Mouse (Mus musculus): Measurements from ENCODE around the gene Gm21860.
"Not testable (repeated sequence)": the region's sequence is repeated elsewhere in the genome, so short reads cannot be mapped to it uniquely, and the experiment has no call there.

Gene Gm21860

GRCm38 (mm10) chrY:90754721-90755120, at the start of gene Gm21860:
Gm21860 (minus strand) TSS chrY:90754821.
- not testable (repeated sequence) for DNase-seq (ENCODE audit: low read depth)

DNA sequence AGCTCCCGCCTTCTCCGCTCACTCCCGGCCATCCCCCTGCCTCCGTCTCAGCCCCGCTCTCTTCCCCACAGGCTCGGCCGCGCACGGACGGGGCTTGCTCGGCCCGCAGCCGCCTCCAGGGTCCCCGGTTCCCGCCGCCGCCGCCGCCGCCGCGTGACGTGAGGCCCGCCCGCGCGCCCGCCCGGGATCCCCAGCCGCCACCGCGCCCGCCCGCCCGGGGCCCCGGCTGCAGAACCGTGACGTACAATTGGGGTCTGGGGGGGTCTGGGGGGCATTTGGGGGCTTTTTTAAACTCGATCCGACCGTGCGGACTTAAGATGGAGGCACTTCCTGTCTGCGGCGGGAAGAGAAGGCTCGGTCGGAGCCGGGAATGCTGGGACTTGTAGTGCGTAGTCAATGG, 29.8 kb upstream of the Gm21860 start, which contains the start of gene Gm47283:
Gene Gm47283, plus strand, starts transcription at position 301 of the 400 bp plus-strand sequence.
- not testable (repeated sequence) for DNase-seq (ENCODE audit: low read depth)

DNA sequence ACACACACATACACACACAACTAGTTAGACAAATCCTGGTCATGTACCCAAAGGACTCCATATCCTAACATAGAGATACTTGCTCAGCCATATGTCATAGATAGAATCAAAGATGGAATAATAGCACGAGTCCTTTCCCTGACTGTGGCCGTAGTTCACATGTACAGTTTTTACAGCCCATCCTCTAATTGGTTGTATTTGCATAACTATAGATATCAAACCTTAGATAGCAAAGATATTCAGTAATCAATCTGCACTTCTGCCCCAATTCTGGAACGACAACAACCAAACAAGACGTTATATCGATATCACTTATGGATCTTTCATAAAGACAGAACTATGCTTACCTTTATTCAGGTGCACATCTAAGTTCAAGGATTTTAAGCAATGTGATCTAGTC, 9.4 kb downstream of the Gm21860 start:
- not testable (repeated sequence) for DNase-seq (ENCODE audit: low read depth)

GRCm38 (mm10) chrY:90744381-90744981, 10.1 kb downstream of the Gm21860 start:
- DNase-seq (ENCODE audit: low read depth), result not testable (repeated sequence)

DNA sequence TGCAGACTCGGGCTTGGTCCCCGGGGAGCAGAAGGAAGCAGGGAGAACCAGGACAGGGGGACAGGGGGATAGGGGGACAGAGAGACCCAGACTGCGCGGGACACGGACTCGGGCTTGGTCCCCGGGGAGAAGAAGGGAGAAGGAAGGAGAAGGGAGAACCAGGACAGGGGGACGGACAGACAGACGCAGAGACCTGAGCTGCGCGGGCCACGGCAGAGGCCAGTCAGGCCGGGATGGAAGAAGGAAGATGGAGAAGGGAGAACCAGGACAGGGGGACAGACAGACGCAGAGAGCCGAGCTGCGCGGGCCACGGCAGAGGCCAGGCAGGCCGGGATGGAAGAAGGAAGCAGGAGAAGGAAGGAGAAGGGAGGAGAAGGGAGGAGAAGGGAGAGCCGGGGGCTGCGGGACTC, 10.8 kb downstream of the Gm21860 start:
- no peak for DNase-seq (ENCODE audit: low read depth)

GRCm38 (mm10) chrY:90743053-90743810, 11.4 kb downstream of the Gm21860 start:
- DNase-seq (ENCODE audit: low read depth), result not testable (repeated sequence)

- not testable (repeated sequence) for DNase-seq (ENCODE audit: low read depth)
These were observed 12.2 kb downstream of the Gm21860 start for GRCm38 (mm10) chrY:90742261-90743052.

DNA sequence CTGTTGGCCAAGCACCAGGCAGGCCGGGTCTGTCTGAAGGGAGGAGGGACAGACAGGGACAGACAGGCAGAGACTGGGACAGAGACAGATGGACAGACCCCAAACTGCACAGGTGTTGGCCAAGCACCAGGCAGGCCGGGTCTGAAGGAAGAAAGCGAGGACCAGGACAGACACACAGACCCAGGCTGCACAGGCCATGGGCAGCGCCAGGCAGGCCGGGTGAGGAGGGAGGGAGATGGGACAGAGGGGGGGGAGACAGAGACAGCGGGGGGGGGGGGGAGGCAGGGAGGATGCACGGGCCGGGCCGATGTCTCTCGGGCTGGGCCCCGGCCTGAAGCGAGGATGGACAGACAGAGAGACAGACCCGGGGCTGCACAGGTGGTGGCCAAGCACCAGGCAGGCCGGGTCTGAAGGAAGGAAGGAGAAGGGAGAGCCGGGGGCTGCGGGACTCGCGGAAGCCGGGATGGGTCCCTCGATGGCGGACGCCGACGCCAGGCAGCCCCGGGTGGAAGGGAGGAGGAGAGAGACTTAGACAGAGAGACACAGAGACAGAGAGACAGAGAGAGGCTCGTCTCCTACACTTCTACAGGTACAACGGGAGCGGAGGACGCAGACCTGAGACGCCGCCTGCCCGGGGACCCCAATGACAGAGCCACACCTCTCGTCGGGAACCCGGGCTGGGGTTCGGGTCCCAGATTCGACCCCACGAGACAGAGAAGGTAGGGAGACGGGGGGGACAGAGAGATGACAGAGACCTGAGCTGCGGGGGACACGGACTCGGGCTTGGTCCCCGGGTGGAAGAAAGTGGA, 13.0 kb downstream of the Gm21860 start:
- not testable (repeated sequence) for DNase-seq (ENCODE audit: low read depth)

GRCm38 (mm10) chrY:90741006-90741405, 13.6 kb downstream of the Gm21860 start:
- DNase-seq (ENCODE audit: low read depth), result not testable (repeated sequence)

- no peak for DNase-seq (ENCODE audit: low read depth)
These were observed 14.5 kb downstream of the Gm21860 start for GRCm38 (mm10) chrY:90740013-90740561.

GRCm38 (mm10) chrY:90739531-90740012, 15.0 kb downstream of the Gm21860 start:
- not testable (repeated sequence) for DNase-seq (ENCODE audit: low read depth)

DNA sequence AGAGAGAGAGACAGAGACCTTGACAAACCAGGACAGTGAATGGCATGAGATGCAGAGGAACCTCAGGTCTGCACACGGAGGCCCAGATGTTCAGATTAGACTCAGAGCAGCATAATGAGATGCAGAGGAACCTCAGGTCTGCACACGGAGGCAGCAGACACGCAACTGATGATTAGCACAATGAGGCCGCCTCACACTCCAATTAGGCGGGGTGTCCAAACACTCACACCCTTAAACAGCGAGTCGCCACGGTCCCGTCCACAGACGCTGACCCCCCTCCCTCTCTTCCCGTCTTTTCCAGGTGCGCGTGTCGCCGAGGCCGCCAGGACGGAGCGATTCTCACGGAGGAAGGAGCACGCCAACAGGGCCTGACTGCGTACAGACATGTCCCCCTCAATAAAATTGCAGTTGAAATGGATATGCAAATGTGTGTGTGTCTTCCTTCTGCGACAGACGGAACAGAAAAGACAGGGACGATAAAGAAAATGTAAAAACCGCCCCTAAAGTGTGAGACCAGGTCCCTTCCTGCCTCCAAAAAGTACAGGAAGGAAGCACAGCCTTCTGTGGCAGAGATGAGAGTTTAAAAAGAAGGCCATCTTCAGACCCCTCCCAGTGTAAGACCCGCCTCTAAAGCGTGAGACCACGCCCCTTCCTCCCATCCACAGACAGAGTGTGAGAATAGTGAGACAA, 15.6 kb downstream of the Gm21860 start:
- DNase-seq (ENCODE audit: low read depth), result not testable (repeated sequence)

DNA sequence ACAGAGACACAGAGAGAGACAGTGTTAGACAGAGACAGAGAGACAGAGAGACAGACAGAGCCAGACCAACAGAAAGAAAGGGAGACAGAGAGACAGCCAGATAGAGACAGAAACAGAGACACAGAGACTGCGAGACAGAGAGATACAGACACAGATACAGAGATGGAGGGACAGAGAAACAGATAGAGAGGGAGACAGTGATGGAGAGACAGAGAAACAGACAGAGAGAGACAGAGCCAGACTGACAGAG, 16.3 kb downstream of the Gm21860 start:
- DNase-seq (ENCODE audit: low read depth), result no peak

GRCm38 (mm10) chrY:90737606-90738430, 16.8 kb downstream of the Gm21860 start:
- no peak for DNase-seq (ENCODE audit: low read depth)

DNA sequence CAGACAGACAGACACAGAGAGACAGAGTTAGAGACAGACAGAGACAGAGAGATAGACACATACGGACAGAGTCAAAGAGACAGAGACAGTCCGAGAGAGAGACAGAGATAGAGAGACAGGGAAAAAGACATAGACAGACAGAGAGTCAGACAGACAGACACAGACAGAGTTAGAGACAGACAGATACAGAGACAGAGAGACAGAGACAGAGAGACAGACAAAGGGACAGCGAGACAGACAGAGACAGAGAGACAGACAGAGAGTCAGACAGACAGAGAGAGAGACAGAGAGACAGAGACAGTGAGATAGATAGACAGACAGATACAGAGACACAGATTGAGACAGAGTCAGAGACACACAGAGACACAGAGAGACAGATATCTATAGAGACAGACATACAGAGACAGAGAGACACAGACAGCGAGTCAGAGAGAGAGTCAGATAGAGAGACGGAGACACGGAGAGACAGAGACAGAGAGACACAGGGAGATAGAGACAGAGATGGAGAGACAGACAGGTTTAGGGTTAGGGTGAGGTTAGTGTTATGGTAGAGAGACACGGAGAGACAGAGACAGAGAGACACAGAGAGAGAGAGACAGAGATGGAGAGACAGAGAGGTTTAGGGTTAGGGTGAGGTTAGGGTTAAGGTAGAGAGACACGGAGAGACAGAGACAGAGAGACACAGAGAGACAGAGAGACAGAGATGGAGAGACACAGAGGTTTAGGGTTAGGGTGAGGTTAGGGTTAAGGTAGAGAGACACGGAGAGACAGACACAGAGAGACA, 18.2 kb downstream of the Gm21860 start:
- not testable (repeated sequence) for DNase-seq (ENCODE audit: low read depth)

GRCm38 (mm10) chrY:90735181-90735895, 19.3 kb downstream of the Gm21860 start:
- DNase-seq (ENCODE audit: low read depth), result not testable (repeated sequence)

DNA sequence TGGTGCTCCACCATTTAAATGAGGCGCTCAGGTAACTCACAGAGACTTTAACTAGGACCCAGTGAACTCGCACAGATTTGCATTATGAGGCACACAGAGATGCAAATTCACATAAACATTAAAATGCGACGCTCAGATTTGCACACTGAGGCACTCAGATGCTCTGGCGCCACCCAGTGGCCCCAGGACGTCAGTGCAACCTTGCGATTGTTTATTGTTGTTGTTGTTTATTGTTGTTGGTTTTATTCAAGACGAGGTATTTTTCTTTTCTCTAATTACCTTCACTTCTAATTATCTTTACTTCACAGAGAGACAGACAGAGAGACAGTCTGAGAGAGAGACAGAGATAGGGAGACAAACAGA, 20.3 kb downstream of the Gm21860 start:
- DNase-seq (ENCODE audit: low read depth), result not testable (repeated sequence)

GRCm38 (mm10) chrY:90733656-90734333, 20.8 kb downstream of the Gm21860 start:
- DNase-seq (ENCODE audit: low read depth), result not testable (repeated sequence)
